Mouse (Mus musculus) G1E-ER4 (cell line): ENCODE measurements around the gene Crybg2. TPM values are rescaled to one million over a fixed set of nuclear protein-coding genes. Genes with fewer than 3 reads are reported as not detected.
A peak's percentile ranks its signal among the peaks of the same experiment; 100 is the strongest.

Source experiments
- GATA1 ChIP-seq: IDR thresholded peaks from one replicate; pipeline ENCODE4 v1.8.0; 2012; ENCODE audit warnings: low read length, inconsistent platforms
- polyA plus RNA-seq: library from polyadenylated mRNA; stranded (reverse); fragments of >175 nt; gene quantifications from 2 replicates; pipeline ENCODE4 v1.2.3, GENCODE M21; 2012

Gene Crybg2
- polyA plus RNA-seq, 1 experiment = 0.13 TPM

DNA sequence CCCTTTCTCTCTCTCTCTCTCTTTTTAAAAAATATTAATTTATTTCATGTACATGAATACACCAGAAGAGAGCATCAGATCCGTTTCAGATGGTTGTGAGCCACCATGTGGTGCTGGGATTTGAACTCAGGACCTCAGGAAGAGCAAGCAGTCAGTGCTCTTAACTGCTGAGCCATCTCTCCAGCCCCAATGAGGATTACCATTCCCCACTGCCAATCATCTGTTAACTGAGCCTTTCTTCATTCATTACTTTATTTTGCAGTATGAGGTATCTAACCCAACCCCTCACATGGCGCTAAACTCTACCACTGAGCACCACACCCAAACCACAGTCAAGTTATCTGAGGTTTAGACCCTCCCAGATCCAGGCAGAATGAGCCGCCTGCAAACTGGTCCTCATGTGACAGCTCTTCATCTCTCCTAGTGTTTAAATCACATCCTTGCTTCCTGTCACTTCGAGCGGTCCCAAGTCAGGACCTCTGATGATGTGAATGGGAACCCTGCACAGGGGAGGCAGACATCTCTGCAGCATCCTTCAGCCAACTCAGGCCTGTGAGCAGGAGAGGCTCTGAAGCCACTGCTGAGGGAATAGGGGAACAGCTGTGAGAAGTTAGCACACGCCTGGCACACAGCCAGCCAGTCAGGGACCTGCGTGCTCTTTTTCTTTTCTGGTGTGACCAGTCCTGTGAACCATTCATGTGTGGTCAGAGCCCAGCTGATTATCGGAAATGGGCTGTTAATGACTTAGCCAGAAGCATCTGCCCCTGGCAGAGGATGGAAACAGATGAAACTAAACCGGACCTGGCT lies 19.1 kb upstream of the Crybg2 start:
- TF ChIP-seq GATA1 = no peak

DNA sequence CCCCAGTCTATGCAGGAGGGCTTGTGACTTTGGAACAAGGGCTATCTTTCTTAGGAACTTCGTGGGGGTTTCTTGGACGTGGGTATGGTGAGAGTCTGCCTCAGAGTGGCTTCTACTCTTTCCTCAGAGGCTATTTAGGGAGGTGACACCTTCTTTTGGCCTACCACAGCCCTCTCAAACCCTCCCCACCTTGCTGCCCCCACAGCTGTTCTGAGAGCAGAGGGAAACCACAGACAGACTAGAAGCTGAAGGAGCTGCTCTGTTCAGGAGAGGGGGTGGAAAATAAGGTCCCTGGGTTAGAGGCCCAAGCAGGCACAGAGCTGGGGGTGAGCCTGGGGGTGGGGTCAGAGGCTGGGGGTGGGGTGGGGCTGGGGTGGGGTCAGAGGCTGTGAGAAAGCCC lies 17.6 kb upstream of the Crybg2 start:
- TF ChIP-seq GATA1 = no peak

GRCm38 (mm10) chr4:134047648-134048047 lies 13.0 kb upstream of the Crybg2 start:
- TF ChIP-seq GATA1 = no peak

DNA sequence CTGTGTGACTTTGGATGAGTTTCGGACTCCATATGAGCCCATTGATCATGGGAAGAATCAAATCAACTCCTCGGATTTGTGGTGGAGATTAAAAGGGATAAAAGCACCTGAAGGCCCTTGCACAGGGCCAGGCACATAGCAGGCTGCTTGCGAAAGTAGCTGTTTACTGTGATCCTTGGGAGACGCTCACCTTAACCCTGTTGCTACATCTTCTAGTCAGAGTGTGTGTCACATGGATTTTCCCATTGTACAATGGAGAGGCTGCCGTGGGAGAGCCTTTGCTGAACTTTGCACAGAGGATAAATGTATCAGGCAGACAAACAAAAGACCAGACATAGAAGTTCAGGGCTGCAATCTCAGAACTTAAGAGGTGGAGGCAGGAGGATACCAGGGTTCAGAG lies 8.7 kb upstream of the Crybg2 start:
- TF ChIP-seq GATA1 = no peak

DNA sequence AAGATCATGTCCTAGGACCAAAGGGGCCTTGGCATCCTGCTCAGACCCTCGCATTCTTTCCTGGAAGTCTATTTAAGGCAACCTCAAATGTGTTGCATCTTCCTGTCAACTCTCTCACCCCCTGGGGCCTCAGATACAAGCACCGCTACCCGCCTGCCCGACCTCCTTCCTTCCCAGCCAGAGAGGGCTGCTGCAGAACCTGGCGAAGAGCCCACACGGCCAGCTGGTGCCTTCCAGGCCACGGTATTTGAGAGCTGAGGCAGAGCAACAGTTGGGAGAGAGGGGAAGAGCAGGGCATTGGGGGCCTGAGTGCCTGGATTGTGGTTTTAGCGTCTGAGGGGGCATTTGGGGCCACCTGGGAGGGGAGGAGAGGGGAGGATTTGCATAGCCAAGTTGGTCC lies 8.1 kb upstream of the Crybg2 start:
- no peak for TF ChIP-seq GATA1

DNA sequence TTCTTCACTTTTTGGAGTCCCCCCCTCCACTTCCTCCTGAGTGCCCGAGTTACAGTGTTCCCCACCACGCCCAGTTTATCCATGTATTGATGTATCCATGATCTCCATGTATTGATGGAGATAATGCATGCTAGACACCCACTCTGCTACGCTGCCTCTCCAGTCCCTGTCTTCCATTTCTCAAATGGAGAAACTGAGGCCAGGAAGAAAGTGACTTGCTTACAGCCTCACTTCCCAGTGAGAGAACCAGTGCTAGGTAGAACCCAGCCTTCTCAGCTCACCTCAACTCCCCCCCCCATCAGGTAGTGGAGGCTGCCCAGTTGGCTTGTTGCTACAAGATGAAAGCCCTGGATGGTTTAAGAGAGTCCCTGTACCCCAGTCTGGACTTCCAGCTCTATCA lies 7.1 kb upstream of the Crybg2 start, which contains the start of gene Zfp683:
TSS of gene Zfp683 (plus strand) at position 301 of the 400 bp plus-strand sequence.
- TF ChIP-seq GATA1 = no peak

DNA sequence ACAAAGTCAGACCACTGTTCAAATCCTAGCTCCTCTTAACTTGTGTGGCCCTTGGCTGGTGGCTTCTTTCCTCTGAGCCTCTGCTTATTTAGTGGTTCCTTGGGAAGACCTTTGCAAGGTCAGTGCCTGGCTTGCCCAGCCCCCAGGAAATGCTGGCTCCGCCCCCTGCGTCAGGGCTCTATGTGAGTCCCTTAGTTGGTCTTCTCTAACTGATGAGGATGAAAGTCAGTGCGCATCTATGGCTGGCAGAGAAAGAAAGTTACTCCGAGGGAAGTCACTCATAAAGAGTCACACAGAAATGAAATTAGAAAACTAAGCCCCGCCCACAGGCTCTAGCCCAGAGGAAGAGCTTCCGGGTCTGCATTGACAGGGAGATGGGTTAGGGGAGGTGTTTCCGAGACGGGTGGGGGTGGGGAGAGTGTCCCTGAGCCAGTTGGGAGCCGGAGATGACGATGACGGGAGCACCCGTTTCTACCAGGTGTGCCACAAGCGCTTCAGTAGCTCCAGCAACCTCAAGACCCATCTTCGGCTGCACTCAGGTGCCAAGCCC lies 2.4 kb upstream of the Crybg2 start:
- no peak for TF ChIP-seq GATA1

DNA sequence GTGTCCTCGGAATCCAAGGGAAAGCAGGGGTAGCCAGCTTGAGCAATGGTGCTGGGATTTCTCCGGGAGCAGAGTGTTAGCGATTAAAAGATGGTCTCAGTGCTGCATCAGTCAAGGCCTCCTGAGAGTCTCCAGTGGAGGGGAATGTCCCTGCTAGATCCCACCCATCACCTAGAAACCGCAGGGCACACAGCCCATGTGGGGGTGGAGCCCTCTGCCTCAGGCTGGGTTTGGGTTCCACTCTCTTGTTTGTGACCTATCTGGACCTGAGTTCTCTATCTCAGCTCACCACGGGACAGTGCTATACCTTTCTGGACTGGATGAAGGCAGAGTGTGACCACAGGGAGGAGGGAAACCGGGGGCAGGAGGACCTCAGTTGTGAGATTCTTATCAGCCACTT lies 1.7 kb upstream of the Crybg2 start:
- no peak for TF ChIP-seq GATA1

- no peak for TF ChIP-seq GATA1
These were observed 683 bp downstream of the Crybg2 start for GRCm38 (mm10) chr4:134061166-134061830.

- no peak for TF ChIP-seq GATA1
These were observed 1.4 kb downstream of the Crybg2 start for GRCm38 (mm10) chr4:134061944-134062446.

- TF ChIP-seq GATA1 = peak; percentile 36
These were observed 1.9 kb downstream of the Crybg2 start for GRCm38 (mm10) chr4:134062561-134062960.

- TF ChIP-seq GATA1 = no peak
These were observed 4.9 kb downstream of the Crybg2 start for GRCm38 (mm10) chr4:134065431-134066004.

DNA sequence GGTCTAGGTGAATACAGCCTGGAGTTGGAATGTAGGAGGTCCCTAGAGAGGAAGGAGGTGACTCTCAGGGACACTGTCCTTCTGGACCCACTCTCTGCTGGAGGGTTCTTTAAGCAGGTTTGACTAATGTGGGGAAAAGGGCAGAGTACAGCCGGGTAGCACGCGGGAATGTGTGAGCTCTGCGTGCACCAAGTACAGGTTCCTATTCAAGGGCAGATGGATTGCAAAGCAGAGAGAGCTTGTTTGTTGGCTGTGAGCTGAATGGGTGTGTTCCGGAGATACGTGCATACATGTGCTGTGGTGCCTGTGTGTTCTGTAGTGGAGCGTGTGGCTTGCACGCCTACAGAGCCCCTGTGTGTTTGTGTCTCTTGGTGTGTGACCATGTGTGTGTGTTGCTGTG lies 6.8 kb downstream of the Crybg2 start:
- no peak for TF ChIP-seq GATA1

DNA sequence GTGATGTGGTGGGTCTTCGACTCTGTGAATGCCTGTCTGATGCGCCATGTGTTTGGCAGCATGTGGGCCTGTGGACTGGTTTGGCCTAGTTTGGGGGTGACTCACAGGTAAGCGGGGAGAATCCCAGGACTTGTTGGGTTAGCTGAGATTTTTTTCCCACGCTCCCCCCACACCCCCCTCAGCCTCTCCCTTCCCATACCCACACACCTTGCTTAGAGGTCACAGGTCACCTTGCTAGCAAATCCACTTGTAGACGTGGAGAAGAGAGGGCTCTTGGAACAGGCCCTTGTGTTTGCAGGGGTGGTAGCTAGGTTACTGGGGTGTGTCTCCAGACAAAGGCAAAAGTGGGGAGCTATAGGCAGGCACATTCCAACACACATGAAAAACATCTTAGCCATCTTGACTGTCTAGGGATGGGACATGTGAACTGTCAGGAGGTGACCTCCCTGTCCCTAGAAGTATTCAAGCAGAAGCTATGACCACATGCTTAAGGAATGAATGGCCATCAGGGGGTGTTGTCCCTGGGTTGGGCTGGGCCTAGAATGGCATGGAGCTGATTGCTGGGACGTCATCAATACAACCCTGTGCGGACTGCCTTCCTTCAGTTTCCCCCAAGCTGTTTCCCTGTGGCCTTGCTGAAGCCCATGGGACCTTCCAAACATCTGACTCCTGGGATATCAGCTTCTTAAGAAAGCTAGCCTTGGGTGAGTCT lies 7.4 kb downstream of the Crybg2 start:
- TF ChIP-seq GATA1 = no peak

DNA sequence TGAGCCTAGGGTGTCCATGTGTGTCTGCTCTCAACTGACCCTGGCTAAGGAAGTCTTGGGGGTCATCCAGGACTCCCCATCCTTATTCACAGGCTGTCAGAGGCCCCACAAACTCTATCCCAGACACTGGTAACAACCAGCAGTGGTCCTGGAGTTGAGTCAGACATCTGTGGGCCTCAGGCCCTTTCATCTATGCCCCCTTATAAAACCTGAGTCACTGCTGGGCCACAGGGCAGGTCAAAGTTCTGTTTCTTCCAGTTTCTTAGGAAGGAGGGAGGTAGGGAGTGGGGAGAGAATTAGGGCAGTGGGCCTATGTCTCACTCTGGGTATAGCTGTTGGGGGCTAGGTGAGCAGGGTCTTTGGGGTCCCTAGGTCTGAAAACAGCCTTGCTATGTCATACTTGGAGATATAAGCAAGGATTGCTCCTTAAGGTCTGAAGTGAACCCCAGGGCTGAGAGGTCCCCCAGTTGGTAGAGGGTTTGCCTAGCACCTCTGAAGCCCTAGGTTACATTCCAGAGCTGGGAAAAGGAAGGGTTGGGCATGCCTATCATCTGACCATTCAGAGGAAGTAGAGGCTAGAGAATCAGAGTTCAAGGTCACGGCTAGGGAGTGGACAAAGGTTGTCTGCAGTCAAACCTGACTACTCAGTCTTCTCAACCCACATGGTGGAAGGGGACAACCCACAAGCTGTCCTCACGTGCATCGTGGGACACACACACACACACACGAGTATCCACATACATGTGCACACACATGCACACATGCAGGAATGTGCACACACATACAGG lies 8.4 kb downstream of the Crybg2 start:
- TF ChIP-seq GATA1 = no peak
